Mouse (Mus musculus): ENCODE measurements at regions not wholly inside any gene's neighbourhood (a gene's known extent, or its start where the extent isn't known, plus 50 kb on each side); places are given as distances from the start of the nearest gene placed in this dataset.

- no peak for ATAC-seq (replicated peaks; ENCODE audit: low read depth, poor library complexity, severe bottlenecking)
Measured at GRCm38 (mm10) chr1:138011581-138011980, 163.9 kb downstream of the Ptprc start.

GRCm38 (mm10) chr1:138010910-138011477 is 164.5 kb downstream of the Ptprc start:
- ATAC-seq (replicated peaks; ENCODE audit: low read depth, poor library complexity, severe bottlenecking) = no peak

DNA sequence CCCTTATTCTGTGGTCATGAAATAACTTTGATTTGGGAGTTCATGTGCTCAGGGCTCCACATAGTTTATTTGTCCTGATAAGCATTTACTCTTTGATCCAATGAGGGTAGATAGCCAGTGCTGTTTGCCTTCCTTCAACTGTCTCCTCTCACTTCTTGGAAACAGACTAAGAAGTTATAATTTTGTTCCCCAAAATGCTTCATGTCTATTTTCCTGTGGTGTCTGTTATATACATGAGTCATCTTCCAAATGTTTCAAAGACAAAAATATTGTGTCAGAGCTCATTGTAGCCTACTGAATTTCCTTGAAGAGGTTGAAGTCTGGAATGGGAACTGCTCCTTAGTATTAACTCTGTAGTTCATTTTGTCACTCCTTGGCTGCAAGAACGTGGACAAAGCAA is 168.7 kb downstream of the Ptprc start:
- no peak for ATAC-seq (replicated peaks; ENCODE audit: low read depth, poor library complexity, severe bottlenecking)

DNA sequence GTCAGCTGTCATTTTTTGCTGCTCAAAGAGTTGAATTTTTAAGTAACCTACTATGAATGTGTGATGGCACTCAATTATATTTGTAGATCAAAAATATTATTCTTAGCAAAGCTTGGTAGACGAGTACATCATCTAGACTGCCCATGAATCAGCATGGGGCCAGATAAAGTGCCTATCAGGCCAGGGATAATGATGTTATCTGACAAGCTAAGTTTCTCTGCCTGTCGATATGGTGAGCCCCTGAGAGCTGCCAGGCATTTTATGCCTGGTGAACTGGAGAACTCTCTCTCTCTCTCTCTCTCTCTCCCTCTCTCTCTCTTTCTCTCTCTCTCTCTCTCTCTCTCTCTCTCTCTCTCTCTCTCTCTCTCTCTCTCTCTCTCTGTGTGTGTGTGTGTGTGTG is 171.2 kb downstream of the Ptprc start:
- ATAC-seq (replicated peaks; ENCODE audit: low read depth, poor library complexity, severe bottlenecking) = no peak

- ATAC-seq (replicated peaks; ENCODE audit: low read depth, poor library complexity, severe bottlenecking) = peak; percentile 76
Measured at GRCm38 (mm10) chr1:137999268-137999900, 176.1 kb downstream of the Ptprc start.

- ATAC-seq (replicated peaks; ENCODE audit: low read depth, poor library complexity, severe bottlenecking) = no peak
Measured at GRCm38 (mm10) chr1:137996041-137996440, 179.5 kb downstream of the Ptprc start.

GRCm38 (mm10) chr1:137991936-137992335 is 183.6 kb downstream of the Ptprc start:
- no peak for ATAC-seq (replicated peaks; ENCODE audit: low read depth, poor library complexity, severe bottlenecking)

DNA sequence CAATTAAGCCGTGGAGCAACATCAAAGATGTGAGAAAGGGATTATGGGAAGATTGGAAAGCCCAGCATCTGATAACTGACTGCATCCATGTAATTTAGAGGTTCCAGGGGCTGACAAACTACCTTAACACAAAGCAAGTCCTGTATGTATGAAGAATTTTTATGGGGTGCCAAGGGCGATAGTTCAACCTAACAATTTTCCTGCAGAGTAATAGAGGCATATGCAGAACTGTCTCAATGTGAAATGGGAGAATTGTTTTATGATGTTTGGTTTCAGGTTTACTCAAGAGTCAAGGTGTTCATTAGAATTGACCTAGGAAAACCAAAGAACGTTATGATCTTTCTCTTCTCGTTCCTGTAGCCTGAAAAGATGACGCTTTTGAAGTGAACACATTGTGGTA is 184.1 kb downstream of the Ptprc start:
- ATAC-seq (replicated peaks; ENCODE audit: low read depth, poor library complexity, severe bottlenecking) = no peak

DNA sequence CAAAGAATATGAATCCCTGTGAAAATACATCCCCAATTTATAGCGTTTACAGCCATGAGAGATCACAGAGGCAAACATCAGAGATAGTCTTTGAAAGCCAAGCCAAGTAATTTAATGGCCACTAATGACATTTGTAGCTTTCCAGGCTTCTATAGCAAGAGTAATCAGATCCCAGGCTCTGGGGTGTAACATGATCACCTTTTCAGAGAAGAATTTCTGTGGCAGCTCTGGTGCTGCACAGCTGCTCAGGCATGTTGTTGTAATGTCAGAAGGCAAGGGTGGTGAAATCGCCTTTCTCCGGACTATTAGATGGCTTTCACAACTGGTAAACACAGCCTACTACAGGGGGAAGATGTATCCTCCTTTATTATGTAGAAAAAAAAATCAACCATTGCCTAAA is 202.1 kb downstream of the Ptprc start:
- no peak for ATAC-seq (replicated peaks; ENCODE audit: low read depth, poor library complexity, severe bottlenecking)

DNA sequence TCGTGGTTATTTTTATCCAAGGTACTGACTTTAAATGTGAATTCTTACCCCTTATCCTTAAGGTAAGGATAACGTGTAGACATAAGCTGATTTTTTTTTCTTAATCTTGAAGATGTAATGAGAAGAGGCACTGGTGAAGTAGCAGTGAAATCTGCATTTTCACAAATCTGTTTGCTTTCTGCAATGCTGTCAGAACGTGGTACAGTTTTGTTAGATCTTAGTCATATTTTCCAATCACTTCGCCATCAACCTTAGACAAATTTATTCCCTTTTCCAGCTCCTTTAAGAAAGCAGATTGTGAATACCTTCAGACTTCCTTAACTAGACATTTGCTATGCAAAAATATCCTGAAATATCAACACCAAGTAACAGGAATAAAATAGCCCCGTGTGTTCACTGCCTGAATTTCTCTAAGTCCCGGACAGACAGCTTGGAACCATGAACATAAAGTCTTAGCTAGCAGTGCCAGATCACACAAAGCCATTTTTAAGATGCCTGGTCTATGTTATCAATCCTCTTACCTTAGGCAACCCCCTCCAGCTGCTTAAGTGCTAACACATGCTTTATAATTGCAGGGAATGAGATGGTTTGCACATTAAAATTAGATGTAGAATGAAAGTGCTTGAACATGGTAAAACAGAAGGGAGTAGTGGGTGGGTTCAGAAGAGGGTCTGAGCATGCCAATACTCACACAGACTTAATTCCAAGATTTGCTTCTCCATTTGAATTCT is 202.7 kb downstream of the Ptprc start:
- no peak for ATAC-seq (replicated peaks; ENCODE audit: low read depth, poor library complexity, severe bottlenecking)

GRCm38 (mm10) chr1:137966151-137966836 is 209.2 kb downstream of the Ptprc start:
- ATAC-seq (replicated peaks; ENCODE audit: low read depth, poor library complexity, severe bottlenecking) = no peak

DNA sequence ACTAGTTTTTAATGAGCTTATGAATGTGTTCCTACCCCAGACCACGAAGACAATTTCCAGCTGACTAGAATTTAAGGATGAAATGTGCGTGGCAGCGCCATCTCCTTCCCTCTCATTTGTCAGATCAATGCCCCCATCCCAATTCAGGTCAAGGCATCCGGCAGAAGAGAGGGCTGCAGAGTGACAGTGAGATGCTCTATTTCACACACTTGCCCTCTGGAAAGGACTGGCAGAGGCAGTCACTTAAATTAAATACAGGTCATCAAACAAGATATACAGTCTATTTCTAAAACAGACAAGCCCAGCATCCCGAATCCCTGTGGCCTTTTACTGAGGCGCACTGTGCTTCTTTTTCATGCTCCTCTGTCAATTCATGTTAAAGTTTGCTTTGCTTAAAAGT is 211.9 kb downstream of the Ptprc start:
- no peak for ATAC-seq (replicated peaks; ENCODE audit: low read depth, poor library complexity, severe bottlenecking)

- no peak for ATAC-seq (replicated peaks; ENCODE audit: low read depth, poor library complexity, severe bottlenecking)
Measured at GRCm38 (mm10) chr1:137958040-137958439, 217.5 kb downstream of the Ptprc start.

- no peak for ATAC-seq (replicated peaks; ENCODE audit: low read depth, poor library complexity, severe bottlenecking)
Measured at GRCm38 (mm10) chr1:137955993-137956392, 219.5 kb downstream of the Ptprc start.

GRCm38 (mm10) chr1:137955139-137955538 is 220.4 kb downstream of the Ptprc start:
- no peak for ATAC-seq (replicated peaks; ENCODE audit: low read depth, poor library complexity, severe bottlenecking)

GRCm38 (mm10) chr1:137953369-137953768 is 222.1 kb downstream of the Ptprc start:
- no peak for ATAC-seq (replicated peaks; ENCODE audit: low read depth, poor library complexity, severe bottlenecking)

- no peak for ATAC-seq (replicated peaks; ENCODE audit: low read depth, poor library complexity, severe bottlenecking)
Measured at GRCm38 (mm10) chr1:137952777-137953176, 222.7 kb downstream of the Ptprc start.

GRCm38 (mm10) chr1:137947900-137948299 is 227.6 kb downstream of the Ptprc start:
- ATAC-seq (replicated peaks; ENCODE audit: low read depth, poor library complexity, severe bottlenecking) = no peak

- ATAC-seq (replicated peaks; ENCODE audit: low read depth, poor library complexity, severe bottlenecking) = no peak
Measured at GRCm38 (mm10) chr1:137941776-137942522, 233.6 kb downstream of the Ptprc start.

- no peak for ATAC-seq (replicated peaks; ENCODE audit: low read depth, poor library complexity, severe bottlenecking)
Measured at GRCm38 (mm10) chr1:137935746-137936145, 239.8 kb downstream of the Ptprc start.

All from common myeloid progenitor, adult 5-6 weeks (primary cell).